Mouse (Mus musculus): ENCODE measurements around the gene Rps6kb2. TPM values are rescaled to one million over a fixed set of nuclear protein-coding genes. Genes with fewer than 3 reads are reported as not detected.
A peak's percentile ranks its signal among the peaks of the same experiment; 100 is the strongest.

The Rps6kb2 gene
- polyA plus RNA-seq (2012; rRNA removed), result 10.9 and 11.1 TPM in 2 replicates

DNA sequence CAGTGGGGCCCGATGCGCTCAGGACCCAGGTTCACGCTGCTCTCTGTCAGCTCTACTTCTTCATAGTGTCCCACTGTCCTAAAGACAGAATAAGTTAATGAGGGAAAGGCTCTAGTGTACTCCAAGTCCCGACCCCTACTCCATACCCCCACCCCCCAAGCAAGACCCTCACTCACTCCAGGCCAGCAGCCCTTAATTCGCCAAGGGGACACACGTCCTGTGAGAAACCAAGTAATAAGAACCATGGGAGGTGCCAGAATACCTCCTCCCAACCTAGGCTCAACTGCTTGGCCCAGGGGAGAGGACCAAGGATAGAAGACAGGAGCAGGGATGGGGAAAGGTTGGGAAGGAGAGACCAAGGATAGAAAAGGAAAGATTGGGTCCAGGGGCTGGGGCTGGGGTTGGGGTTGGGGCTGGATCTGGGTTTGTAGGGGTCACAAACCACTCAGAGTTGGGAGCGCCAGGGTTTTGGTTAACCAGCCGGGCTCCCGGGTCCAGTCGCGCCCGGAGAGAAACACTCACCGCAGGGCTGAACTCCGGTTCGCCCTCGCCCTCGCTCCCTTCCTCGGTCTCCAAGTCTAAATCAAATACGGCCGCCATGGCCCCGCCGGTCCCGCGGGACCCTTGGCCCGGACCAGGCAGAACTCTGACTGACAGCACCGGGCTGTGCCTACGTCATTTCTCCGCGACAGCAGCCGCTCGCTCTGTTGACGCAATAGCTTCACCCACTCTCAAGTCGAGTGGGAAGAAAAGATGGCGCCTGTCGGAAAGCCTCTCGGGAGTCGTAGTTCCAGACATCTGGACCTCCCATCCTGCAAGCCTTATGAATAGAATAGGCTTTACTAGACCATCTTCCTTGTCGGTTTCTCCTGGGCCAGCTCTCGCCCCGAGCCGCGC lies at the start of gene Rps6kb2:
Rps6kb2 (minus strand) TSS at position 709 of the 897 bp plus-strand sequence.
- TF ChIP-seq CTCF (IDR thresholded peaks at IDR 0.05; ENCODE audit: control insufficient read depth, insufficient read depth, insufficient replicate concordance, low read depth, low read length) (0 out of 2 replicates have a peak, but pooled peaks have one; percentile 6), POLR2A (IDR thresholded peaks at IDR 0.05; ENCODE audit: control insufficient read depth, low read depth, low read length) (peak; percentile 63)
- Histone ChIP-seq H3K4me1 (ENCODE audit: control insufficient read depth, insufficient read depth, low read length) (peaks cover 8% of the 10 kb centered on the region), H3K4me3 (ENCODE audit: control insufficient read depth, low read depth, low read length) (peak within 1 kb of the TSS; percentile 93), H3K36me3 (ENCODE audit: control insufficient read depth, insufficient read depth, low read length) (no peaks in the 10 kb centered on the region), H3K27ac (ENCODE audit: control insufficient read depth, insufficient read depth, low read depth, low read length) (peak within 1 kb of the TSS; percentile 33), H3K27me3 (ENCODE audit: control insufficient read depth, insufficient read depth, low read length) (no peaks in the 10 kb centered on the region)

DNA sequence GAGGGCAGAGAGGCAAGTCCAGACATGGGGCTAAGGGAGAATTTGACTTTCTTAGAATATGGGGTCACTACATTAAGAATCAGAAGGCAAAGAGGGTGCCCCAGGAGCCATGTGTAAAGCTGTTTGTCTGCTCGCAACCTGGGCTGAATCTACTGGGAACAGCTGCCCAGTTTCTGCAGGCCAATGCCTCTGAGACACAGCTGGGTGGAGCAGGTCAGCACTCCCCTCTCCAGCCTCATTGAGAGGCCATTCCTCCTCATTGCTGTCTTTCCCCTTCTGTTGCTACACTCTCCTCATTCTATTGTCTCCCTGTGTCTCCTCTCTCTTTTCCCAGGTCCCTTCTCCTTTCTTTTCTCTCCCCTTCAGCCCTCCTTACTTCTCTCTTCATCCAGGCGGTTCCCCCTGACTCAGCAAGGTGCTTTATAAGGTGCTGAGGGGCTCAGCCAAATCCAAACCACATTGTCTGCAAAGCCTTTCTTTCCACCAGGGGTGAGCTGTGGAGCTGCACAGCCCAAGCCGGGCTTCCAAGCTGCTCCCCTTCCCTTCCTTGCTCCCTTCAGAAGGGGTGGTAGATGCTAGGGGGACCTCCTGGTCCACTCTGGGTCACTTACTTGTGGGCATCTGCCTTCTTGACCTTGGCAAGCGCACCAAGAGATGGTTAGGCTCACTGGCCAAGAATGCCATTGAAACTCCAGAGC lies 48.9 kb upstream of the Rps6kb2 start:
- no peaks in the 10 kb centered on the region for H3K36me3 ChIP-seq (ENCODE audit: control insufficient read depth, insufficient read depth, low read length)
- H3K27ac ChIP-seq (ENCODE audit: control insufficient read depth, insufficient read depth, low read depth, low read length), result no peak overlapping the region
- no peaks in the 10 kb centered on the region; the same call in 1 of the 2 replicates for H3K27me3 ChIP-seq (ENCODE audit: control insufficient read depth, insufficient read depth, low read length)
- no peak overlapping the region for H3K4me3 ChIP-seq (ENCODE audit: control insufficient read depth, low read depth, low read length)
- H3K4me1 ChIP-seq (ENCODE audit: control insufficient read depth, insufficient read depth, low read length), result peaks cover 24% of the 10 kb centered on the region
- TF ChIP-seq POLR2A (IDR thresholded peaks at IDR 0.05; ENCODE audit: control insufficient read depth, low read depth, low read length) (no peak), CTCF (IDR thresholded peaks at IDR 0.05; ENCODE audit: control insufficient read depth, insufficient read depth, insufficient replicate concordance, low read depth, low read length) (no peak)

DNA sequence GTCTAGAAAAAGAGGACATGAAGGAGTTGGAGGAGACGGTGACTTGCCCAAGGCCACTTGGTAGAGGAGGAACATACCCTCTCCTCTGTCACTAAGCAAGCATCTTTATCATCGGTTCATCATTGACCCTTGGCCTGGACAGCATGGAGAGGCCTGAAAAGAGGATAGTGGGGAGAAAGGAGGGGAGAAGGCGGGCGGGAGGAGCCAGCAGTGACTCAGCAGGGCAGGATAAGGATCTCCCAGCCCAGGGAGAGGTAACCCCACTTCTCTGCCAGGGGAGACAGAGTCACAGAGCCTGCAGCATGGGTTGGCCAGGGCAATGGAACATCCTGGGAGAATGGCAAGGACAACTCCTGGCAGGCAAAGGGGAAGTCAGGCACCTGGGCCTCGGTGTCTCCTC lies 45.4 kb upstream of the Rps6kb2 start:
- Histone ChIP-seq H3K27ac (ENCODE audit: control insufficient read depth, insufficient read depth, low read depth, low read length) (no peak overlapping the region), H3K36me3 (ENCODE audit: control insufficient read depth, insufficient read depth, low read length) (no peaks in the 10 kb centered on the region), H3K27me3 (ENCODE audit: control insufficient read depth, insufficient read depth, low read length) (no peaks in the 10 kb centered on the region), H3K4me3 (ENCODE audit: control insufficient read depth, low read depth, low read length) (peak overlapping the region; percentile 63), H3K4me1 (ENCODE audit: control insufficient read depth, insufficient read depth, low read length) (peaks cover 8% of the 10 kb centered on the region)
- no peak for TF ChIP-seq CTCF (IDR thresholded peaks at IDR 0.05; ENCODE audit: control insufficient read depth, insufficient read depth, insufficient replicate concordance, low read depth, low read length)
- TF ChIP-seq POLR2A (IDR thresholded peaks at IDR 0.05; ENCODE audit: control insufficient read depth, low read depth, low read length), result no peak

DNA sequence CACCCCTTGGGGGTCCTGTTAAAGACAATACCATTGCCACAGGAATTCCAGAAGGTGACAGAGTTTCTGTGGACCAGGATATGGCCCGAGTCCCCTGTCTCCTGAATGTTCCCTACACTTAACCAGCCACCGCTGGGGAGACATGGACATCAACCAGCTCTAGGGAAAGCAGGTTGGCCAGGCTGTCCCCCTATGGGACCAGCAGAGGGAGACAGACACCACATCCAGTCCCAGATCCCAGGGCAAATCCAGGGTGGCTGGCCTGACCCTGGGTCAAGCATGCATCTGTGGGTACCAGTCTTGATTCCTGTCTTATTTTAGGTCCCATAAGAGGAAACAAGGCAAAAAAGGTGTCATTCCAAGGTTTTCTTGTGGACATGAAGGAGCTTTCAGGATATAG lies 43.8 kb upstream of the Rps6kb2 start:
- peaks cover 7% of the 10 kb centered on the region for H3K4me1 ChIP-seq (ENCODE audit: control insufficient read depth, insufficient read depth, low read length)
- H3K27me3 ChIP-seq (ENCODE audit: control insufficient read depth, insufficient read depth, low read length), result no peaks in the 10 kb centered on the region
- H3K4me3 ChIP-seq (ENCODE audit: control insufficient read depth, low read depth, low read length), result no peak overlapping the region
- H3K27ac ChIP-seq (ENCODE audit: control insufficient read depth, insufficient read depth, low read depth, low read length), result no peak overlapping the region
- no peak for TF ChIP-seq POLR2A (IDR thresholded peaks at IDR 0.05; ENCODE audit: control insufficient read depth, low read depth, low read length)
- TF ChIP-seq CTCF (IDR thresholded peaks at IDR 0.05; ENCODE audit: control insufficient read depth, insufficient read depth, insufficient replicate concordance, low read depth, low read length), result peak; percentile 83
- no peaks in the 10 kb centered on the region for H3K36me3 ChIP-seq (ENCODE audit: control insufficient read depth, insufficient read depth, low read length)

DNA sequence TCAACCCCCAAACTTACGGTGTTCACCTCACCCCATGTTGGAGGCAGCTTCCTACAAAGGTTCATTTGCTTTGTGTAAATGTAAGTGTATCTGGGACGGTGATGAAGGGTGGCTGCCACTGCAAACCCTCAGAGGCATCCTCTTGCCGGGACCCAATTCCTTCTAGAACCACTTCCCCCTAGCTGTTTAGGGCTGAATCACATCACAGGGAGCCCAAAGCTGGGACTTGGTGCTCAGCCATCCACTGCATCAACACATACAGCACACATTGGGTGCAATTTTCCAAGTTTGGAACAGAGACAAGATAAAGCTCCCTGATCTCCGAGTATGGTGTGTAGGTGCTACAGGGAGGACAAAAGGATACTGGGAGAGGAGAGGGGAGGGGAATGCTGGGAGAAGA lies 41.7 kb upstream of the Rps6kb2 start:
- Histone ChIP-seq H3K36me3 (ENCODE audit: control insufficient read depth, insufficient read depth, low read length) (no peaks in the 10 kb centered on the region), H3K27ac (ENCODE audit: control insufficient read depth, insufficient read depth, low read depth, low read length) (no peak overlapping the region), H3K27me3 (ENCODE audit: control insufficient read depth, insufficient read depth, low read length) (no peaks in the 10 kb centered on the region), H3K4me1 (ENCODE audit: control insufficient read depth, insufficient read depth, low read length) (peaks cover 20% of the 10 kb centered on the region), H3K4me3 (ENCODE audit: control insufficient read depth, low read depth, low read length) (no peak overlapping the region)
- no peak for TF ChIP-seq POLR2A (IDR thresholded peaks at IDR 0.05; ENCODE audit: control insufficient read depth, low read depth, low read length)
- TF ChIP-seq CTCF (IDR thresholded peaks at IDR 0.05; ENCODE audit: control insufficient read depth, insufficient read depth, insufficient replicate concordance, low read depth, low read length), result no peak

DNA sequence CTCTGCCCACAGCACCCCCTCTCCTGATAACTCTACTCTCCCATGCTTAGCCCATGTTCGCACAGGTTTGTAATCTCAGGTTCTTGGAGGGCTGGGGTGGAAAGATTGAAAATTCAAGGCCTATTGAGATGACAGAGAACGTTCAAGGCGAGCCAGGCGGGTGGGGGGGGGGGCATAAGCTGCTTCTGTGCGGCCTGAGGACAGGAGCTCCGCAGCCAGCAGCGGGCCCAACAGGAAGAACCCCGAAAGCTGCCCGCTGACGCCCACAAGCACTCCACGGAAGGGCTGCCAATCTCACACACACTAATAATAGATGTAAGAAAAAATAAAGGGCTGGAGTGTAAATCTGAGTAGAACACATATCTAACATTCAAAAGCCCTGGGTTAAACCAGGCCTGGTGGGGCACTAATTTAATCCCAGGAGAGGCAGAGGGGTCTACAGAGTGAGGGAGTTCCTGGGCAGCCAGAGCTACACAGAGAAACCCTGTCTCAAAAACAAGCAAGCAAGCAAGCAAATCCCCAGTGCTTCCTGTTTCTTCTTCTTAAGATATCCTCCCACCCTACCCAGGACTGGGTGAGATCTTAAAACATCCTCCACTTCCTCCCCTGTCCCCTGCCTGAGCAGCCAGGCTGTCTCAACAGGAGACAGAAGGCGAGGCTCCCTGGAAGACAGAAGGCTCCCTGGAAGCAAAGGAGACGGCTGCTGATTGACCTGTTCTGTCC lies 40.6 kb upstream of the Rps6kb2 start:
- Histone ChIP-seq H3K27me3 (ENCODE audit: control insufficient read depth, insufficient read depth, low read length) (no peaks in the 10 kb centered on the region), H3K27ac (ENCODE audit: control insufficient read depth, insufficient read depth, low read depth, low read length) (no peak overlapping the region), H3K4me1 (ENCODE audit: control insufficient read depth, insufficient read depth, low read length) (peaks cover 19% of the 10 kb centered on the region), H3K36me3 (ENCODE audit: control insufficient read depth, insufficient read depth, low read length) (no peaks in the 10 kb centered on the region), H3K4me3 (ENCODE audit: control insufficient read depth, low read depth, low read length) (no peak overlapping the region)
- no peak for TF ChIP-seq CTCF (IDR thresholded peaks at IDR 0.05; ENCODE audit: control insufficient read depth, insufficient read depth, insufficient replicate concordance, low read depth, low read length)
- no peak for TF ChIP-seq POLR2A (IDR thresholded peaks at IDR 0.05; ENCODE audit: control insufficient read depth, low read depth, low read length)
